Mouse (Mus musculus) embryonic facial prominence, embryonic 15.5 days (tissue): ENCODE results near the gene Hoxb2. TPM values are rescaled to one million over a fixed set of nuclear protein-coding genes. Genes with fewer than 3 reads are reported as not detected.

Source experiments
- ATAC-seq: fragments of 200-750 bp; cut with Nextera tagmentation; 2 replicates; pipeline ENCODE4 v1.8.0; 2017; ENCODE audit warnings: low read depth, moderate TSS enrichment; ENCODE audit not compliant: insufficient number of reproducible peaks, low FRiP score, low TSS enrichment
- H3K27ac ChIP-seq: fragments of 300-500 bp; sonication (generic); replicated peaks from 2 replicates; pipeline ENCODE4 v1.5.1; 2015; ENCODE audit warnings: mild to moderate bottlenecking, inconsistent platforms
- H3K27me3 ChIP-seq: fragments of 300-500 bp; sonication (generic); 2 replicates; pipeline ENCODE4 v1.6.1; 2015; ENCODE audit warnings: inconsistent platforms
- H3K36me3 ChIP-seq: fragments of 300-500 bp; sonication (generic); 2 replicates; pipeline ENCODE4 v1.6.1; 2015; ENCODE audit warnings: mild to moderate bottlenecking, inconsistent platforms
- H3K4me1 ChIP-seq: fragments of 300-500 bp; sonication (generic); 2 replicates; pipeline ENCODE4 v1.6.1; 2015; ENCODE audit warnings: inconsistent platforms
- H3K4me2 ChIP-seq: fragments of 300-500 bp; sonication (generic); replicated peaks from 2 replicates; pipeline ENCODE4 v1.6.1; 2015; ENCODE audit warnings: mild to moderate bottlenecking, inconsistent platforms
- H3K4me3 ChIP-seq: fragments of 300-500 bp; sonication (generic); replicated peaks from 2 replicates; pipeline ENCODE4 v1.5.1; 2015; ENCODE audit warnings: mild to moderate bottlenecking, inconsistent platforms
- H3K9ac ChIP-seq: fragments of 300-500 bp; sonication (generic); 2 replicates; pipeline ENCODE4 v1.6.1; 2015; ENCODE audit warnings: inconsistent platforms
- H3K9me3 ChIP-seq: fragments of 300-500 bp; sonication (generic); replicated peaks from 2 replicates; pipeline ENCODE4 v1.6.1; 2016; ENCODE audit warnings: inconsistent platforms
- WGBS: fragments of 180-500 bp; shearing (Covaris S2); methylation state at CpG from one replicate; pipeline ENCODE4 v1.1.7; 2015; 5-methylcytosine and 5-hydroxymethylcytosine counted together
- polyA plus RNA-seq: library from polyadenylated mRNA; unstranded; fragments of >200 nt; fragmentation: Nextera tagmentation; extraction: Ambion mirVana; gene quantifications from 2 replicates; pipeline ENCODE4 v1.2.1, GENCODE M21; 2015

Hoxb2 gene
- polyA plus RNA-seq, 1 experiment from 2014 or later, result 1.4 TPM

GRCm38 (mm10) chr11:96354801-96355311 lies 4.5 kb downstream of the Hoxb2 start:
- WGBS, result 5% methylated on average over 9 of the region's 9 CpGs
- H3K36me3 ChIP-seq, result no peaks in the 10 kb centered on the region
- peaks cover 92% of the 10 kb centered on the region for H3K27me3 ChIP-seq
- H3K9me3 ChIP-seq, result no peaks in the 10 kb centered on the region
- H3K4me1 ChIP-seq, result peaks cover 15% of the 10 kb centered on the region; the same call in 1 of the 2 replicates
- H3K4me3 ChIP-seq, result 0 out of 2 replicates have a peak overlapping the region, but pooled peaks have one; percentile 2
- ATAC-seq, result no peak
- H3K4me2 ChIP-seq, result no peak overlapping the region
- no peak overlapping the region for H3K27ac ChIP-seq
- no peak overlapping the region for H3K9ac ChIP-seq

GRCm38 (mm10) chr11:96363807-96364206 lies 13.5 kb downstream of the Hoxb2 start:
- no peak overlapping the region for H3K9ac ChIP-seq
- H3K4me3 ChIP-seq, result no peak overlapping the region
- peaks cover 90% of the 10 kb centered on the region for H3K27me3 ChIP-seq
- peaks cover 4% of the 10 kb centered on the region; the same call in 1 of the 2 replicates for H3K4me1 ChIP-seq
- no peak overlapping the region for H3K27ac ChIP-seq
- no peak overlapping the region for H3K4me2 ChIP-seq
- H3K36me3 ChIP-seq, result no peaks in the 10 kb centered on the region
- 7% methylated on average over 5 of the region's 5 CpGs for WGBS
- H3K9me3 ChIP-seq, result no peaks in the 10 kb centered on the region
- no peak for ATAC-seq

GRCm38 (mm10) chr11:96365441-96366091 lies 15.2 kb downstream of the Hoxb2 start, which contains the start of gene Hoxb1:
Gene Hoxb1, plus strand, starts transcription at chr11:96365752.
- H3K27ac ChIP-seq, result no peak within 1 kb of the TSS
- no peak within 1 kb of the TSS for H3K4me2 ChIP-seq
- H3K36me3 ChIP-seq, result no peaks in the 10 kb centered on the region
- ATAC-seq, result no peak
- peaks cover 95% of the 10 kb centered on the region for H3K27me3 ChIP-seq
- peaks cover 4% of the 10 kb centered on the region; the same call in 1 of the 2 replicates for H3K4me1 ChIP-seq
- H3K9me3 ChIP-seq, result no peaks in the 10 kb centered on the region
- 3% methylated on average over 26 of the region's 26 CpGs for WGBS
- no peak within 1 kb of the TSS for H3K9ac ChIP-seq
- H3K4me3 ChIP-seq, result no peak within 1 kb of the TSS

GRCm38 (mm10) chr11:96366092-96367041 lies 16.0 kb downstream of the Hoxb2 start:
- no peak overlapping the region for H3K9ac ChIP-seq
- H3K36me3 ChIP-seq, result no peaks in the 10 kb centered on the region
- H3K4me2 ChIP-seq, result no peak overlapping the region
- no peak overlapping the region for H3K27ac ChIP-seq
- H3K27me3 ChIP-seq, result peaks cover 97% of the 10 kb centered on the region
- no peak overlapping the region for H3K4me3 ChIP-seq
- H3K9me3 ChIP-seq, result no peaks in the 10 kb centered on the region
- peaks cover 4% of the 10 kb centered on the region; the same call in 1 of the 2 replicates for H3K4me1 ChIP-seq
- 2% methylated on average over 47 of the region's 47 CpGs for WGBS
- no peak for ATAC-seq

GRCm38 (mm10) chr11:96367141-96367540 lies 16.8 kb downstream of the Hoxb2 start:
- Histone ChIP-seq H3K4me3 (no peak overlapping the region), H3K9me3 (no peaks in the 10 kb centered on the region), H3K4me1 (peaks cover 4% of the 10 kb centered on the region; the same call in 1 of the 2 replicates), H3K4me2 (no peak overlapping the region), H3K36me3 (no peaks in the 10 kb centered on the region), H3K9ac (no peak overlapping the region), H3K27me3 (peaks cover 97% of the 10 kb centered on the region), H3K27ac (no peak overlapping the region)
- WGBS, result 17% methylated on average over 6 of the region's 6 CpGs
- ATAC-seq, result no peak

GRCm38 (mm10) chr11:96368686-96369085 lies 18.4 kb downstream of the Hoxb2 start:
- Histone ChIP-seq H3K9me3 (no peaks in the 10 kb centered on the region), H3K4me1 (peaks cover 4% of the 10 kb centered on the region; the same call in 1 of the 2 replicates), H3K27me3 (peaks cover 98% of the 10 kb centered on the region), H3K9ac (no peak overlapping the region), H3K4me2 (no peak overlapping the region), H3K36me3 (no peaks in the 10 kb centered on the region), H3K27ac (no peak overlapping the region), H3K4me3 (no peak overlapping the region)
- WGBS, result 7% methylated on average over 5 of the region's 5 CpGs
- no peak for ATAC-seq

GRCm38 (mm10) chr11:96369140-96369539 lies 18.8 kb downstream of the Hoxb2 start:
- Histone ChIP-seq H3K4me3 (no peak overlapping the region), H3K27me3 (peaks cover 98% of the 10 kb centered on the region), H3K27ac (no peak overlapping the region), H3K36me3 (no peaks in the 10 kb centered on the region), H3K4me1 (peaks cover 4% of the 10 kb centered on the region; the same call in 1 of the 2 replicates), H3K9ac (no peak overlapping the region), H3K4me2 (no peak overlapping the region), H3K9me3 (no peaks in the 10 kb centered on the region)
- no peak for ATAC-seq
- WGBS, result 20% methylated on average over 7 of the region's 7 CpGs

GRCm38 (mm10) chr11:96371726-96372125 lies 21.4 kb downstream of the Hoxb2 start:
- Histone ChIP-seq H3K27me3 (peaks cover 96% of the 10 kb centered on the region), H3K9me3 (no peaks in the 10 kb centered on the region), H3K4me3 (no peak overlapping the region), H3K4me1 (peaks cover 2% of the 10 kb centered on the region; the same call in 1 of the 2 replicates), H3K9ac (no peak overlapping the region), H3K27ac (no peak overlapping the region), H3K4me2 (no peak overlapping the region), H3K36me3 (no peaks in the 10 kb centered on the region)
- ATAC-seq, result no peak
- WGBS, result 16% methylated on average over 3 of the region's 3 CpGs

GRCm38 (mm10) chr11:96372519-96372918 lies 22.2 kb downstream of the Hoxb2 start:
- Histone ChIP-seq H3K36me3 (no peaks in the 10 kb centered on the region), H3K4me3 (no peak overlapping the region), H3K27ac (no peak overlapping the region), H3K9me3 (no peaks in the 10 kb centered on the region), H3K9ac (no peak overlapping the region), H3K27me3 (peaks cover 92% of the 10 kb centered on the region), H3K4me1 (no peaks in the 10 kb centered on the region), H3K4me2 (no peak overlapping the region)
- WGBS, result 9% methylated on average over 3 of the region's 3 CpGs
- no peak for ATAC-seq

- no peak overlapping the region for H3K27ac ChIP-seq
- H3K4me1 ChIP-seq, result no peaks in the 10 kb centered on the region
- H3K36me3 ChIP-seq, result no peaks in the 10 kb centered on the region
- no peak overlapping the region for H3K9ac ChIP-seq
- no peak overlapping the region for H3K4me2 ChIP-seq
- 12% methylated on average over 7 of the region's 7 CpGs for WGBS
- no peak overlapping the region for H3K4me3 ChIP-seq
- peaks cover 78% of the 10 kb centered on the region for H3K27me3 ChIP-seq
- no peaks in the 10 kb centered on the region for H3K9me3 ChIP-seq
- no peak for ATAC-seq
Observed at GRCm38 (mm10) chr11:96374810-96375209, 24.5 kb downstream of the Hoxb2 start.

GRCm38 (mm10) chr11:96383381-96383780 lies 33.1 kb downstream of the Hoxb2 start:
- Histone ChIP-seq H3K9ac (no peak overlapping the region), H3K36me3 (no peaks in the 10 kb centered on the region), H3K9me3 (no peaks in the 10 kb centered on the region), H3K4me2 (no peak overlapping the region), H3K4me1 (0 out of 2 replicates have a peak, but pooled peaks cover 3% of the 10 kb centered on the region), H3K27ac (no peak overlapping the region), H3K4me3 (no peak overlapping the region), H3K27me3 (peaks cover 20% of the 10 kb centered on the region)
- WGBS, result 36% methylated on average over 5 of the region's 5 CpGs
- no peak for ATAC-seq
